Mouse (Mus musculus): ENCODE data around the gene Mtus2.

DNA sequence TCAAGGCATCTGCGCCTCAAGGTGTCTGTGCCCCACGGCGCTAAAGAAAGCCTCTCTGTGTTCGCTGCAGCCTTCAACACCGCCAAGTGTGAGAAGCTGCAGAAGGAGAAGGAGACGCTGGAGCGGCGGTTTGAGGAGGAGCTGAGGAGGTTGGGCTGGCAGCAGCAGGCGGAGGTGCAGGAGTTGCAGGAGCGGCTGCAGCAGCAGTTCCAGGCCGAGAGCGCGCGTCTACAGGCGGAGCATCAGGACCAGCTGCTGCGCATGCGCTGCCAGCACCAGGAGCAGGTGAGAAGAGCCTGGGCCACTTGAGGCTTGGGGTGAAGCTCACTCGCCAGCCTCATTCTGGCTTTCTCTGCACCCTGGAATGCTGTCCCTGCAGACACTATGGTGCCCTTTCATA, 331.7 kb downstream of the Mtus2 start:
- TF ChIP-seq CTCF (conservative IDR thresholded peaks at IDR 0.05; ENCODE audit: insufficient read depth, insufficient read length, low read depth, low read length), result no peak
- no peak for TF ChIP-seq POLR2A (IDR thresholded peaks at IDR 0.05; ENCODE audit: low read depth, low read length)
